Mouse (Mus musculus) cerebellum, adult 11 months (tissue): Measurements from ENCODE around the gene Marc2.

Source experiments
- DNase-seq: peaks from one replicate; pipeline ENCODE4 v3.0.0; 2022

Marc2 gene

DNA sequence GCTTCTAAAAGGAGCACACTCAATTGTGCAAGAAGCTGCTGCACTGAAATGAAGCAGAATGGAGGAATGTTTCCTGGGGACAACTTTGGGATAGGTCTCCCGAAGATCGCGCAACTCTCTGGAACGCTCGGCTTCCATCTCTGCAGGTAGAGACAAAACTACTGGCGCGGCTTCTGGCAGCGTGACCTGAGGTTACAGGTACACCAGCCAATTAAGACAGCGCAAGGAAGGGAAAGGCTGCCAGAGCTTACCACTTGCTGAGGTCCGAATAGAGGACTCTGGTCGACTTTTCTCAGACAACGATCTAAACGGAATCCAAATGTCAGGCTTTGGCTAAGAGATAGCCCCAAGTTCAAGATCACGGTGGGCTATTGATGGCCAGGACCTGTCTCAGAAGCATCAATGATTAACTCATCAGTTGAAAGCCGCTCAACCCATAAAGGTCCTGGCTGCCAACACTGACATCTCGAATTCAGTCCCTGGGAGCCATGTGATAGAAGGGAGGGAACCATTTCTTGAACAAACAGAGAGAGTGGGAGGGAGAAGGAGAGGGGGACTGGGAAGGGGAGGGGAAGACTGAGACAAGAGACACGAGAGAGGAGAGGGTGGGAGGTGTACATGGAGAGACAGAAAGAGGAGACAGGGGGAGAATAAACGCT, at the start of gene Marc2:
Marc2 (minus strand) TSS at position 360 of the 659 bp plus-strand sequence.
- DNase-seq = no peak

DNA sequence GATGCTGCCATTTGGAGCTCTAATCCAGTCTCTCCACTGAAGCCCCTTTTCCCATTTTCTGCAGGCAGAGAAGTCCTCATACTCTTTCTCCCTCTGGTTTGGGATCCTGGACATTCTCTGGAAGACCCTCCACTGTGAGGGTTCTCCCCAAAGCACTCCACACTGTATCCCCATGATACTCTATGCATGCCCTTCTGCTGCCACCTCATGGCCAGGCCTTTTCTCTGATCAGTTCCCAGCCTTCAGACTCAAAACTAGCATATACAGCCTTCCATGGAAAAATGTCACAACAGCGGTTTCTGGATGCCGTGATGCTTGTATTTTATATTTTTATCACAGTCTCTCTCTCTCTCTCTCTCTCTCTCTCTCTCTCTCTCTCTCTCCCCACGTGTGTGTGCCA, 45.7 kb upstream of the Marc2 start:
- DNase-seq = no peak

DNA sequence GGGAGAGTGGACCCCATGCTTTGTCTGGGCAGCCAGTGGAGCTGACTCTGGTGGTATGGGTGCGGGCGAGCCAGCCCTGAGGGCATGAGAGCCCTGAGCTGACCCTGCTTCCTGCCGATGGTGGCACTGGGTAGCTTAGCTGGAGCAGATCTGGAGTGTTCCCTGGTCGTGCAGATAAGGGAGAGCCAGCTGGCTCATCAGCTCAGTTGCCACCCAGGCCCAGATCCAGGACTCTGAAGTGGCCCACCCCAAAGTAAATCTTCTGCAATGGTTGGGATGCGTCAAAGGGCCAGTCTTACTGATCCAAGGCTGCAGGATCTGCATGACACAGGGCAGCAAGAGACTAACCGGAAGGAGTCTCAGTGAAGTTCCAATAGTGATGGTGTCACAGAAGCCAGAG, 43.2 kb upstream of the Marc2 start:
- no peak for DNase-seq

DNA sequence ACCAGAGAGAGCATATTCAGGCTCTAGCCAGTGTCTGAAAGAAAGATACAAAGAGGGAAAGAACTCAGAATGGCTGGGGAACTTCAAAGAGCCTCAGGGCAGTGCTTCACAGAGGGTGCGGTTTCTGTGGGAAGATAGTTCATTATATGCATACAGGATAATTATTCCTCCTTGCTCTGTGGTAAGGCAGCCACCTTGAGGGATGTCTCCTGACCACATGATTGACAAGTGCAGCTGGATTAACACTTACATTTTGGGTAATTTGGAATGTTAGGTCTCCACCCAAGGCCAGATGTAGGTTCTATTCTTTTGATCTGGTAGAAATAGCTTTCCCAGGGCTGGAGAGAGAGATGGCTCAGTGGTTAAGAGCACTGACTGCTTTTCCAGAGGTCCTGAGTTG, 39.9 kb upstream of the Marc2 start:
- no peak for DNase-seq

DNA sequence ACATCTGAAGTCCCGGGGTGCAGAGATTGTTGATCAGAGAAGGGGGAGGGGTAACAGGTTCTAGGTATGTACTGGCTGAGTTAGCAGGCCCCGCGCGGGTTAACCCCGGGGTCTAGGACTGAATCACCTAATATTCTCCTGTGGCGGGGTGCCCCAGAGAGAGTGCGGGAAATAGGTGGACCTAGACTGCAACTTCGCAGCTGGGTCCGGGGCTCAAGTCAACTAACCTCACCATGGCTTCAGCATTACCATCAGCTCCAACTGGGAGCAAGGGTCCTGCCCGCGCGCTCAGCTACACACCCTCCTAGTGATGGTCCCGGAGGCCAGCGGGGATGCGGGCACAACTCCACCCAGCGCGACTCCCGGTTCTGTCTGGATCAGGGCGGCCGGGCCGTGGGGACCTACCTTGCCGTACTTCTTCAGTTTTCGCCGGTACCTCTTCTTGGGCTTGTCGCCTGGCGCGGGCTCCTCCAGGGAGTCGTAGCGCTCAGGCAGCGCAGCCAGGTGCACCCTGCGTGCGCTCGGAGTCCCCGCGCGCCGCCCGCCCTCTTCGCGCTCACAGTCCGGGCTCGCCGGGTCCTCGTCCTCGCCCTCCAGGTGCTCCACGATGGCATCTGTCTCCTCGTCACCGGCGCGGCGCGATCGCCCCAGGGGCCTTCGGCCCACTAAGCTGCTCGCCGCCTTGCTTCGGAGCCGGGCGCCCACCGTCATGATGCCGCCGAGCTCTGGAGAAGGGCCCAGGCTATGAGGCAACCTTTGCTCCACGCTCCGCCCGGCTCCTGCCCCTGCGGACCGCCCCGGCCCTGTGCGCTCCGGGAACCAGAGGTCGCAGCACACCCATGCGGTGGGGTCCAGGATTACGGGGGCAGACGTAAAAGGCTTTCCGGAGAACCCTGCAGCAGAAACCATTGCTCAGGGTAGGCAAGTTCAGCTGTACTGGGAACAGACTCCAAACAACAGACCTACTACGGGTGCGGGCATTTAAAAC, 36.3 kb upstream of the Marc2 start, which contains the start of gene C130074G19Rik:
C130074G19Rik (minus strand) TSS at position 938 of the 988 bp plus-strand sequence.
- no peak for DNase-seq

DNA sequence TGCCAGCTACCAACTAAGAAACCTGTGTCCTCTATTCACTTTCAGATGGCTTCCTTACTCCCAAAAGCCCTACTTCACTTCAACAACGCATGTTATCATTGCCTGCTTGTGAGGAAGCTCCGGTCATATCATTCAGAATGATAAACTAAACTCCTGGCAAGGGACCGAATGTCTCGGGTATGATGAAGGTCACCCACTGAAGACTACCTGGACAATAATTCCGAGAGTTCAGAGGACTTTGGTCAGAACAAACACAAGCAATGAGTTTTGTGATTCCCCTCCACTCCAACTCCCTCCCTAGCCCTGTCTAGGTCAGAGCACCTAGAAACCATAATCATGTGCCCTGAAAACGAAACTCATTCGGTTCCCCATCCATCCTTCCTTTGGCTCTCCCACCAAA, 35.6 kb upstream of the Marc2 start:
- no peak for DNase-seq

DNA sequence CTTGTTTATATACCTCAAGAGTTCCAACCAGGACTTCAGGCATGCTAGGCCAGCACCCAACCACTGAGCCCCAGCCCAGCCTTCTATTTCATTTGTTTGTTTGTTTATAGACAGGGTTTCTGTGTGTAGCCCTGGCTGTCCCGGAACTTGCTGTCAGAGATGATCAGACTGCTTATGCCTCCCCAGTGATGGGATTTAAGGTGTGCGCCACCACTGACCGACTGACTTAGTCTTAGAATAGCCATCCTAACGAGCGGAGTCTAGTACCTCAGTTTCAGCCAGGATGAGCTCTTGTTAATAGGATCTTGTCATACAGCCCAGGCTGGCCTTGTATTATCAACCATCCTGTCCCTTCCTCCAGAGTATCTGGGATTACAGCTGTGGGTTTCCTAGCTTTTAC, 35.0 kb upstream of the Marc2 start:
- DNase-seq = no peak

DNA sequence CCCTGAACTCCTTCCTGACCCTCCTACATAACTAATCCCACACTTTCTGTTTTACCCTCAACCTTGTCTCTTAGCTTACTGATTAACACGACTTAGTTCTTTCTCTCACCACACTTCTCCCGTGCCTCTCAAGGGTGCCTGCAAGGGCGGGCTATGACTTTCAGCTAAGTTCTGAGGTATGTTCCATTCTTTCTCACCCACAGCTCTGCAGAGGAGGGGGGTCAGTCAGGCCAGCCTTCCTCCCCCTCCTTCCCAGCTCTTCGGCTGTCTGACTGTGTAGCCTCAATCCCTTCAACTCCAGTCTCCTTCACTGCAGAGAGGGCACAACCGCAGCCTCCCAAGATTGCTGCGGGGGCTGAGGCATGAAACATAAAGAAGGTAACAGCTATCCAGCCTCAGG, 32.6 kb upstream of the Marc2 start:
- DNase-seq = no peak

DNA sequence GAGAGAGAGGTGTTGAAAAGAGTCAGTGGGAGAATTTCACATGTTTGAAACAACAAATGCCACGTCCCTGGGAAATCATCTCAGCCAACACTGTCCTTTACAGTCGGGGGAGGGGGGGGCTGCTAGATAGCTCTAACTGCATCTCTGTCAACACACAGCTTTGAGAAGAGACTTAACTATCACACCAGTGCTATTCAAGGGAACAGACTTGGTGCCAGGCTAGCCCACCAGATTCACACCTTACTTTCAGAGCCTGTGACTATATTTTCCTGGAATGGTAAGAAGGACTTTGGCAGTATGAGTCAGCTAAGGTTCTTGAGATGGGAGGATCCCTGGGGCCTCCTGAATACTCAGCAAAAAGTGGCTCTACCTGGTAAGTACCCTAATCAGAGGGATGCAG, 31.1 kb upstream of the Marc2 start:
- DNase-seq = no peak

DNA sequence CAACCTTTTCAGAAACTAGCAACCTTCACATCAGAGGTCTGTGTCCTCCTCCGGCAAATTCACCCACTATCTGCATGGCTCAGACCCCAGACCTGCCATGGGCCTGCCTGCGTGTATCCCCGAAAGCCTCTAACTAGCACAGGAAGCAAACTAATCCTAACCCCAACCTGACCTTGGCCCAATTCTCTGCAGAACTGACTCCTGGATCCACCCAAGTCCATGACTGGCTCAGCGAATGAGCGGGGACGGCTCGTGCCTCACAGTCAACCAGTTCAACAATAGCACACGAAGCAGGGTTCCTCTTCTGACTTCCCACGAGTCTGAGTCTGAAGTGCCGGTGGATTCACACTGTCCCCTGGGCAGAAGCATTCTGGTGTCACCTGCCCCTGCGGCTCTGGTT, 27.7 kb upstream of the Marc2 start:
- no peak for DNase-seq

DNA sequence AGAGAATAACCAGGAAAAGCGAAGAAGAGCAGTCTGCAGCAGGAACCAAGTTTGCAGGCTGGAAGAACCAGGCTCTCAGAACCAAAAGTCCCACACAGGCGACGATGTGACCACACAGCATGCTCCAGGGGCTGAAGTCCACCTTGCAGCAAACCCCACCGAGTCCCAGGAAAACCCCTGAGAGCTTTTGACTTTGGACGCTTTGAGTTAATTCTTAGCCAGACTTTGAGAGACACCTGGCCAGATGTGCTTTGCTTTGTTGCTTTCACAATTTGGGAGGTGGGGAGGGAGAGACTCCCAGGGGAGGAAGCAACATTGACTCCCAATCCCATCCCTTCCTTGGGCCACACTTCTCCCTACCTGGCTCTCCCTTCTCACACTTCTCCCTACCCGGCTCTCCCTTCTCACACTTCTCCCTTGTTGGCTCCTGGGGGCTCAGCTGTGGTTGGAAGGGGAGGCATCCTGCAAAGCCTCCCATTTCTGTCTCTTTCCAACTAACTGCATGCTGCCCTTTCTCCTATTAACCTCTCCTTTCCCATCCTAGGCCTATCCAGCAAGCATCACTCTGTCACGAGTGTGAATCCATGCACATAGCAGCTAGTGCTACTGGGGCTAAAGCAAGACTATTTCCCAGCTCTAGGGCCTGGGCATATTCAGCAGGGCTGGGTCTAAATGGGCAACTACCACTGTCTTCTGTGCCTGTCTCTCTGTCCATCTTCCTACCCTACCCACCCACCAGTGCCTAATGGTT, 26.0 kb upstream of the Marc2 start:
- no peak for DNase-seq

DNA sequence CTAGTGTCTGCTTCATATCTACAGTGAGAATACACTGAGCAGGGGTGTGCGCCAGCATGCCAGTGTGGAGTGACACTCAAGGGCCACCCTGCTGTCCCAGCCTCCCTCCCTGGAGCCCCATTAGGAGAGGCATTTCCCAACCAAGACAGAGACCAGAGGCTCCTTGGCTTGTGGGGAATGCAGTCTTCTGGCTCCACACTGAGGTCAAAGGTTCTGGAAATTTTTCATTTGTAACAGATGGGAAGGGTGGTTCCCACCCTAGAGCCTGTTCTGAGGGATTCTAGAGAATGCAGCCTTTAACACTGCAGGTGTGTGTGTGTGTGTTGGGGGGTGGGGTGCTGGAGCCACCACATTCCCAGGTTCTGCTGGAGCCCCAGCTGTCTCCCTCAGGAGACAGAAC, 25.3 kb upstream of the Marc2 start:
- DNase-seq = no peak

DNA sequence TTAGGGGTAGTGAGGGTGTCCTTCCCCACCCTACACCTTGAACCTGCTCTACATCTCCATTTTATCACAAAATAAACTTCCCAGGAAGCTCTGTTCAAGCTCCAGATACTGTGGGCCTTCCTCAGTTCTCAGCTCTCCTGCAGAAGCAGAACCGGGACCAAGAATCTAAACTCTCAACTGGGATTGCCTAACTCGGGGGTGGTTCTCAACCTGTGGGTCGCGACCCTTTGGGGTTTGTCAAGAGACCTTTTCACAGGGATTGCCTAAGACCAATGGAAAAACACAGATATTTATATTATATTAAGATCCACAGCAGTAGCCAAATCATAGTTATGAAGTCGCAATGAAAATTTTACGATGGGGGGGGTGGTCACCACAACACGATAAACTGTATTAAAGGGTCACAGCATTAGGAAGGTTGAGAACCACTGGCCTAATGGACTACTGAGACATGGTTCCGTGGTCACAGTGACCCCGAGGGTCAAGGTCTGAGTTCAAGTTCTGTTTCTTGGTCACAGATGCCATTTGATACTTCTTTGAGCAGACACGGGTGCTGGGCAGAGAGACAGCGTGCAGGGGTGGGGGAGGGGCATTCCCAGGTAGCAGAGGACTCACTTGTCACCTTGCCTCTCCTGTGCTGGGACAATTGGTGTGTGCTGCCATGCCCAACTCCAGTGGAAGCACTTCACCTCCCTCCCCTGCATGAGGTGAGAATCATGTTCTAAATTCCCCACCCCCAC, 24.6 kb upstream of the Marc2 start:
- DNase-seq = no peak

DNA sequence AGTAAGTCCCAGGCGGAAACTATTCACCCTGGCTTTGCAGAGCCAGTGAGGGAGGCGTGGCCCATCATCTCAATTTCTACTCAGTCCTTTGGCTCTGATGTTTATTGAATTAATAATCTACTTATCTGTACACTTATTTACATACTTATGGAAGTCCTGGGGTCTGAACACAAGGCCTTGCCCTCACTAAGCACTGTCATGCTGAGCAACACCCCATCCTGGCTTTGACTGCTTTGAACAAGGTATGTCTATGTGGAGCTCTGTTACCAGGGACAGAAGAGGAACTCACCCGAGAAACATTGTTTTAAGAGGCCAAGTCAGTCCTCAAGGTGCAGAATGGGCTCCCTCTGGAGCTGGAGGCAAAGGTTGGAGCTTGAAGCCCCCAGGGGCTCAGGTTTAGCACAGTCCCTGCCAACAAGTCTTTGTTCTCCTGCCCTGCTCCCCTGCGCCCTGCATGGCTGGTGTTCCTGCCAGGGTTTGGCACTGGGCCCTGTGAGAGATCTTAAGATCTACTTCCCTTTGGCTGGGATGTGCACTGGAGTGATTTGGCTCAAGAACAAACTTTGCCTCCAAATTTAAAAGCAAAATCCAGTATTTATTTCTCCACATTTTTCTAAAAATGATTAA, 23.8 kb upstream of the Marc2 start:
- no peak for DNase-seq

DNA sequence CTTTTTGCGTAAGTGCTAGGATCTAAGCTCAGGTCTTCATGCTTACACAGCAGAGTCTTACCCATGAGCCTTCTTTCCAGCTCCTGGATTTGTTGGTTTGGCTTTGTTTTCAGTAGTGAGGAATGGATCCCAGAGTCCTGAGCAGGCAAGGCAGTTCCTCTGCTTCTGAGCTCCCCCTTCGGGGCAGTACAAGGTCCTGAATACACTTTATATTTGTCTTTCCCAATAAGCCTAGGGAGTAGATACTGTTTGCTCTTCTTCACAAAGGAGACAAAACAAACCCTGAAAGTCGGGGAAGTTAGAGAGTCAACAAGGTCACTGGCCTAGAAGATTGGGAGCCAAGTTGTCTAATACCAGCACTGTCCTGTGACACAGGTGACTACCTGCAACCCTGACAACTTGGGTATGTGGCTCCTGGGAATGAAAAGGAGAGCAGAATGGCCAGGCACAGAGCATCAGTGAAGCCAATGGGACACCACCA, 21.4 kb upstream of the Marc2 start:
- DNase-seq = no peak

DNA sequence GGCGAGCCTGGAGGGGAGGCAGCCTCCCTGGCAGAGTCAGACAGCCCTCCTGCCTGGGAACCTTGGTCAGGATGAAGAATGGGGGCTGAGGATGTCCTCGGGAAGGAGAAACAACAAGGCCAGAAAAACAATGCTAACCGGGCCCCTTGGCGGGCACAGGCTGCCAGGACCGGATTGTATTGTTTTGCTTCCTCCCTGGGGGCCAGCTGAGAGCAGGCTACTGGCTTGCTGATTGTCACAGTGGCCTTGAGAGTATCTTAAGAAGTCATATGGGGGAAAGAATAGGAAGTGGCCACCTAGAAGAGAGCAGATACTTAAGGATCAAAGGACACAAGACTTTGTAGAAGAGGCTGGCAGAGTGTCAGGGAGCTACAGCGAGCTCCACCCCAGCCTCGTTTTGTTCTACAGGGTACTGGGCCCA, 18.1 kb upstream of the Marc2 start:
- no peak for DNase-seq

DNA sequence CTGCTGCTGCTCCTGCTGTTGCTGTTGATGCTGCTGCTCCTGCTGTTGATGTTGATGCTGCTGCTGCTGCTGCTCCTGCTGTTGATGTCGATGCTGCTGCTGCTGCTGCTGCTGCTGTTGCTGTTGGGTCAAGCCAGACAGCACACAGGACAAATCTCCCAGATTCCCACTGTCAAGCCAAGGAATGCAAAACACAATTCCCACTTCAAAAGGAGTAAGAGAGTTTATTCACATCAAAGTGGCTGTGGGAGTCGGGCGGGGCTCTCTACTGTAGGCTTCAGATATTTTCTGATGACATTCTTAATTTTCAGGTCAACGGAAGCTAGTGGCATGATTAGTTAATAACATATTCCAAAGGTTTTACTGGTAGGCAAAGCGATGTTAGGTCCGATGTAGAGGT, 16.4 kb upstream of the Marc2 start:
- DNase-seq = no peak

DNA sequence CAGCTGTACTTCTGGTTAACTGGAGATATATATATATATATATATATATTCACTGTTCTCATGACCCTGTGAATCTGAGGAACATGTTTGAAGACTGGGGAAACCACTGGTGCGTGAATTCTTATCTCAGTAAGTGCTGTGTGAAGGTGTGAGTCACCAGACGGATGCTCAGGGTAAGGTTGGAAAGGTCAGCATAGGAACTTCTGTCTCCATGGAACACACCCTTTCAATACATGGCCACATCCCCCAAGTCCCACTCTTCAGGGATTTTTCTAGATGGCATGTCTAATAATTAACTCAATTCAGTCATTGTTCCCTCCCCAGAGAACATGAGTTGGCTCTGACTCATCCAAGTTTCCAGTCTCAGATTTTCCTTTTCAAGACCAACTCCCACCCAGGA, 15.3 kb upstream of the Marc2 start:
- no peak for DNase-seq

DNA sequence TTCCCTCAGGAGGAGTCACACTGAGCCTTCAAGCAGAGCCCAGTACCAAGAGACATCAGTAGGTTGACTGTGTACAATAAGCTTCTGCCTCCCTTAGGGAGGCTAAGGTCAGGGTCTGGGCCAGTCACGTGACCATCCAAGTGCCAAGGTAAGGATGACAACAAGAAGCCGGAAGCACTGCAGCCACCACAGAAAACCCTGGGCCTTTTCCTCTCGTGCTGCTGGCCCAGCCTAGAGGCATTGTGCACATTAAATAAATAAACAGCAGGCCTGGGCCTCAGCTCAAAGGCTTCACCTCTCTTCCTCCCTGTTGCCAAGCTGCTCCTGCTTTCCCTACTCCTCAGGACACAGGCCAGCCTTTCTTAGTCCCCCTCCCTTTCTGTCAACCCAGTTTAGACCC, 14.0 kb upstream of the Marc2 start:
- no peak for DNase-seq

DNA sequence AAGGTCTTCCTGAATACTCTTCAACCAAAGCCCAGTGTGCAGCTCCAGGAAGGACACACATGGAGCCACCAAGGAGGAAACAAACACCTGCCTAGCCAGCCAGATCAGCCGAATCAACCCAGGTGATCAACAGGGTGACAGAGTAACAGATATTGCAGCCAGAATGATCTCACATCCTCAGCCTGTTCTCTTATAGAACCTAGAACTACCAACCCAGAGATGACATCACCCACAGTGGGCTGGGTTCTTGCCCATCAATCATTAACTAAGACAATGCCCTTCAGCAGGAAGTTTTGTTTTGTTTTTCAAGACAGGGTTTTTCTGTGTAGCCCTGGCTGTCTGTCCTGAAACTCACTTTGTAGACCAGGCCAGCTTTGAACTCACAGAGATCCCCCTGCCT, 12.0 kb upstream of the Marc2 start:
- no peak for DNase-seq

DNA sequence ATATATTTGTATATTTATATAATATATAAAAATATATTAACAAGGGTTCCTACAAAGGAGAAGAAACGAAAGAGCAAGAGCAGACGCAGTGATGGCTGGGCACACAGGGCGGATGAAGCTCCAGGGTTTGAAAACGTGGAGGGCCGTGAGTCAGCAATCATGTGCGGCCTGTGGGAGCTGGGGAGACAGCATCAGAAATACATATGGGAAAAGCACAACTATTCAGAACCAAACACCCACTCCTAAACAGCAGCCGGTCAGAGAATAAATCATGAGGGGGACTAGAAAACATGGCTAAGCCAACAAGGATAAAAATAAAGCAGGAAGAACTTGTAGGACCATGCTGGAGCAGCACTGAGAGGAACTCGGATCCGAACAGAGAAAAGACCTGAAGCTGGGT, 11.0 kb upstream of the Marc2 start:
- DNase-seq = no peak

DNA sequence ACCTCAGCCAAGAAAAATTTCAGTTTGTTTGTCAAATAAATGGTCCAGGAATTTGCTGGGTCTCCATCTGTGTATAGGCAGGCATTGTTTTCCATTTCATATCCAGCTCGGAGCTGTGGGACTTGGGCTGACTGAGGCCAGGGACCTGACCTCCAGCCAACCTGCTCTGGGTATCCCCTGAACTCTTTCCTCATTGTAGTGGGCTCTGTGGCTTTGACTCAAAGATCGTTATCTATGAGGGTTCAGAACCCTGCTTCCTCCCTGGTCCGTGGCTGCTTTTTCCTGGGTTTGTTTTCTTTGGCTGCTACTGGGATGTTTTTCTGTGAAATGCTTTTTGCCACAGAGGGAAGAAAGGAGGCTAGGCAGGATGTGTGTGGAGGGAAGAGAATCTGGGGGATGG, 7.7 kb upstream of the Marc2 start:
- no peak for DNase-seq
